Mouse (Mus musculus): Measurements from ENCODE around the gene Tmem256. TPM values are rescaled to one million over a fixed set of nuclear protein-coding genes. Genes with fewer than 3 reads are reported as not detected.

Tmem256 gene
- 10 to 100 TPM; 18.6 to 19.6 TPM for total RNA-seq (2023)

GRCm38 (mm10) chr11:69837952-69838713 lies at the start of gene Tmem256:
Tmem256 (plus strand) TSS chr11:69838514.

GRCm38 (mm10) chr11:69795168-69795982 lies 42.9 kb upstream of the Tmem256 start, which contains the start of gene Chrnb1:
Chrnb1 (minus strand) TSS chr11:69795943.

GRCm38 (mm10) chr11:69801379-69801977 lies 36.8 kb upstream of the Tmem256 start, which contains the start of gene Fgf11:
Fgf11 (minus strand) TSS chr11:69801857.

GRCm38 (mm10) chr11:69804972-69805909 lies 33.1 kb upstream of the Tmem256 start, which contains the start of gene Tmem102:
Tmem102 (minus strand) TSS chr11:69805624.

GRCm38 (mm10) chr11:69815155-69815554 lies 23.2 kb upstream of the Tmem256 start, which contains the start of gene Gm39566:
Gm39566 (minus strand) TSS chr11:69815298.

GRCm38 (mm10) chr11:69818365-69818764 lies 19.9 kb upstream of the Tmem256 start, which contains the start of gene Spem2:
Spem2 (minus strand) TSS chr11:69818465.

GRCm38 (mm10) chr11:69822080-69822479 lies 16.2 kb upstream of the Tmem256 start, which contains the start of gene Spem1:
Spem1 (minus strand) TSS chr11:69822180.

GRCm38 (mm10) chr11:69837604-69837951 lies 736 bp upstream of the Tmem256 start, which contains the start of gene Nlgn2:
Nlgn2 (minus strand) TSS chr11:69837784.

GRCm38 (mm10) chr11:69846198-69846680 lies 7.9 kb downstream of the Tmem256 start, which contains the start of gene Plscr3:
Plscr3 (plus strand) TSS chr11:69846376.

GRCm38 (mm10) chr11:69858113-69858998 lies 20.0 kb downstream of the Tmem256 start, which contains the start of gene Tnk1:
Tnk1 (minus strand) TSS chr11:69858730.

GRCm38 (mm10) chr11:69877878-69878277 lies 39.6 kb downstream of the Tmem256 start, which contains the start of gene Tmem95:
Tmem95 (minus strand) TSS chr11:69878018.

GRCm38 (mm10) chr11:69880853-69881603 lies 42.7 kb downstream of the Tmem256 start, which contains the start of gene Kctd11:
Kctd11 (minus strand) TSS chr11:69881406.

Other genes starting within 250 kb of the Tmem256 start
- 1 to 10 TPM; 1.3 to 3.2 TPM for gene Atp1b2, start 232.6 kb upstream of the Tmem256 start, total RNA-seq (2023)
- not detected for gene Shbg, start 220.6 kb upstream of the Tmem256 start, total RNA-seq (2023)
- not detected for gene Sat2, start 216.5 kb upstream of the Tmem256 start, total RNA-seq (2023)
- 10 to 100 TPM; 77.7 to 93.7 TPM for gene Fxr2, start 205.5 kb upstream of the Tmem256 start, total RNA-seq (2023)
- under 1 TPM; 0.71 to 0.90 TPM for gene Sox15, start 183.2 kb upstream of the Tmem256 start, total RNA-seq (2023)
- 10 to 100 TPM; 69.8 to 73.0 TPM for gene Mpdu1, start 175.9 kb upstream of the Tmem256 start, total RNA-seq (2023)
- gene Cd68, start 172.4 kb upstream of the Tmem256 start, total RNA-seq (2023), result 10 to 100 TPM; 13.1 to 17.2 TPM
- gene Eif4a1, start 166.1 kb upstream of the Tmem256 start, total RNA-seq (2023), result 100 to 1,000 TPM; 875 to 923 TPM
- 100 to 1,000 TPM in 1 of 2 experiments, 10 to 100 TPM in 1; 99.8 to 112 TPM for gene Senp3, start 156.4 kb upstream of the Tmem256 start, total RNA-seq (2023)
- not detected for gene Tnfsf13, start 152.7 kb upstream of the Tmem256 start, total RNA-seq (2023)
- gene Tnfsf12, start 142.7 kb upstream of the Tmem256 start, total RNA-seq (2023), result 1 to 10 TPM in 1 of 2 experiments, under 1 TPM in 1; 0.47 to 1.3 TPM
- under 1 TPM in 1 of 2 experiments, not detected in 1; 0.36 TPM for gene Tnfsfm13, start 142.4 kb upstream of the Tmem256 start, total RNA-seq (2023)
- gene Polr2a, start 79.9 kb upstream of the Tmem256 start, total RNA-seq (2023), result 100 to 1,000 TPM; 156 to 172 TPM
- gene Slc35g3, start 76.5 kb upstream of the Tmem256 start, total RNA-seq (2023), result not detected
- gene Zbtb4, start 72.6 kb upstream of the Tmem256 start, total RNA-seq (2023), result 10 to 100 TPM; 46.9 to 48.0 TPM
- gene Chrnb1, start 42.6 kb upstream of the Tmem256 start, total RNA-seq (2023), result 1 to 10 TPM; 3.7 to 4.6 TPM
- not detected for gene Fgf11, start 36.7 kb upstream of the Tmem256 start, total RNA-seq (2023)
- not detected for gene Tmem102, start 32.9 kb upstream of the Tmem256 start, total RNA-seq (2023)
- not detected for gene Gm39566, start 23.2 kb upstream of the Tmem256 start, total RNA-seq (2023)
- gene Spem2, start 20.0 kb upstream of the Tmem256 start, total RNA-seq (2023), result not detected
- gene Spem1, start 16.3 kb upstream of the Tmem256 start, total RNA-seq (2023), result not detected
- 1 to 10 TPM in 1 of 2 experiments, under 1 TPM in 1; 0.95 to 1.3 TPM for gene Nlgn2, start 730 bp upstream of the Tmem256 start, total RNA-seq (2023)
- 10 to 100 TPM; 13.7 to 17.8 TPM for gene Plscr3, start 7.9 kb downstream of the Tmem256 start, total RNA-seq (2023)
- gene Tnk1, start 20.2 kb downstream of the Tmem256 start, total RNA-seq (2023), result not detected
- gene Tmem95, start 39.5 kb downstream of the Tmem256 start, total RNA-seq (2023), result not detected
- gene Kctd11, start 42.9 kb downstream of the Tmem256 start, total RNA-seq (2023), result 1 to 10 TPM; 1.5 to 2.1 TPM
- 100 to 1,000 TPM; 462 TPM for gene Acap1, start 57.0 kb downstream of the Tmem256 start, total RNA-seq (2023)
- 1 to 10 TPM; 3.5 to 3.6 TPM for gene 2810408A11Rik, start 62.5 kb downstream of the Tmem256 start, total RNA-seq (2023)
- gene Neurl4, start 62.6 kb downstream of the Tmem256 start, total RNA-seq (2023), result 10 to 100 TPM; 64.4 to 66.0 TPM
- 100 to 1,000 TPM; 132 to 133 TPM for gene Gps2, start 75.4 kb downstream of the Tmem256 start, total RNA-seq (2023)
- gene Eif5a, start 83.4 kb downstream of the Tmem256 start, total RNA-seq (2023), result 100 to 1,000 TPM; 389 to 417 TPM
- not detected for gene Ybx2, start 97.3 kb downstream of the Tmem256 start, total RNA-seq (2023)
- not detected for gene Slc2a4, start 109.7 kb downstream of the Tmem256 start, total RNA-seq (2023)
- not detected for gene Cldn7, start 126.3 kb downstream of the Tmem256 start, total RNA-seq (2023)
- gene Ctdnep1, start 142.6 kb downstream of the Tmem256 start, total RNA-seq (2023), result 100 to 1,000 TPM; 113 to 123 TPM
- 10 to 100 TPM; 36.1 to 48.5 TPM for gene Elp5, start 144.0 kb downstream of the Tmem256 start, total RNA-seq (2023)
- gene Gabarap, start 152.6 kb downstream of the Tmem256 start, total RNA-seq (2023), result 100 to 1,000 TPM; 182 to 187 TPM
- gene Phf23, start 157.3 kb downstream of the Tmem256 start, total RNA-seq (2023), result 10 to 100 TPM; 64.4 to 67.2 TPM
- gene Dvl2, start 162.1 kb downstream of the Tmem256 start, total RNA-seq (2023), result 10 to 100 TPM; 40.8 to 42.1 TPM
- gene Acadvl, start 176.9 kb downstream of the Tmem256 start, total RNA-seq (2023), result 10 to 100 TPM; 62.0 to 75.3 TPM
- 10 to 100 TPM; 36.4 to 38.1 TPM for gene Dlg4, start 178.4 kb downstream of the Tmem256 start, total RNA-seq (2023)
- gene Asgr1, start 215.6 kb downstream of the Tmem256 start, total RNA-seq (2023), result not detected